ENCODE assay signal across 8 mouse cellular contexts in genomic region chr15:88866934-88867356, GRCm38 (mm10). TPM values are rescaled to one million over a fixed set of nuclear protein-coding genes. Genes with fewer than 3 reads are reported as not detected.
DNase-seq lines count a peak whose midpoint lies in the region; ATAC-seq and TF ChIP-seq lines count a peak whose summit lies in the region.

No protein-coding gene starts in this region.

- DNase-seq in heart, postnatal 4 days, result no peak
- DNase-seq in 3134 (ENCODE audit: extremely low read depth, insufficient read length, low spot score) (peak; percentile 36), ZHBTc4 (ENCODE audit: low read depth, low spot score) (peak; percentile 53)
- no peak for DNase-seq in kidney, postnatal 0 days (ENCODE audit: low spot score)
- no peak for DNase-seq in right cerebral cortex, postnatal 10 days (ENCODE audit: low spot score in 2 of 2)
- DNase-seq in spleen, postnatal 10 days (ENCODE audit: low spot score in 2 of 2), result no peak
- no peak for DNase-seq in layer of hippocampus, adult 9-11 months

- H3K27ac ChIP-seq in heart, embryonic 12.5 days (ENCODE audit: poor library complexity, severe bottlenecking), result peak overlapping the region; percentile 93
- peak overlapping the region; percentile 87 for H3K27ac ChIP-seq in kidney, postnatal 0 days

- peaks cover 48% of the 10 kb centered on the region for H3K4me1 ChIP-seq in heart, embryonic 12.5 days (replicated peaks)
- peaks cover 35% of the 10 kb centered on the region for H3K4me1 ChIP-seq in kidney, postnatal 0 days (replicated peaks; ENCODE audit: insufficient read depth, low read length)

- WGBS in heart, embryonic 12.5 days, result 25% methylated on average over 7 of the region's 7 CpGs
- WGBS in kidney, postnatal 0 days, result 30% methylated on average over 7 of the region's 7 CpGs

- peak overlapping the region; percentile 96 for H3K4me2 ChIP-seq in heart, embryonic 12.5 days
- peak overlapping the region; percentile 91; the same call in 1 of the 2 replicates for H3K4me2 ChIP-seq in kidney, postnatal 0 days (ENCODE audit: low read length)

- no peaks in the 10 kb centered on the region for H3K27me3 ChIP-seq in heart, embryonic 12.5 days (replicated peaks)
- no peaks in the 10 kb centered on the region for H3K27me3 ChIP-seq in kidney, postnatal 0 days (ENCODE audit: insufficient read depth, low read length)

- no peak for TF ChIP-seq CTCF in kidney, postnatal 0 days (IDR thresholded peaks at IDR 0.05; ENCODE audit: low read depth)

- peak overlapping the region; percentile 38; the same call in 1 of the 2 replicates for H3K9ac ChIP-seq in heart, embryonic 12.5 days
- peak overlapping the region; percentile 44; the same call in 1 of the 2 replicates for H3K9ac ChIP-seq in kidney, postnatal 0 days (ENCODE audit: low read depth, low read length)

- no peak overlapping the region for H3K4me3 ChIP-seq in heart, embryonic 12.5 days
- no peak overlapping the region for H3K4me3 ChIP-seq in kidney, postnatal 0 days (replicated peaks; ENCODE audit: low read depth, low read length)

- no peak for ATAC-seq in heart, embryonic 12.5 days (ENCODE audit: insufficient number of reproducible peaks, low FRiP score)
- ATAC-seq in kidney, postnatal 0 days (replicated peaks; ENCODE audit: low FRiP score, low read depth), result no peak

- H3K9me3 ChIP-seq in heart, embryonic 12.5 days (replicated peaks), result no peaks in the 10 kb centered on the region
- H3K9me3 ChIP-seq in kidney, postnatal 0 days (replicated peaks; ENCODE audit: low read length), result no peaks in the 10 kb centered on the region

- peaks cover 30% of the 10 kb centered on the region for H3K36me3 ChIP-seq in heart, embryonic 12.5 days
- H3K36me3 ChIP-seq in kidney, postnatal 0 days (ENCODE audit: insufficient read depth, low read length), result peaks cover 23% of the 10 kb centered on the region

RNA-seq across cellular contexts. Expression of gene Pim3, which starts 5.0 kb away (rescaled TPM):
- 67.5 and 68.1 TPM in 2 replicates for polyA plus RNA-seq in heart, embryonic 12.5 days (2016; fragmentation: Nextera tagmentation; extraction: Ambion mirVana)
- total RNA-seq in heart, postnatal 4 days (2021), result 10 to 100 TPM; 36.8 to 40.2 TPM
- polyA plus RNA-seq in kidney, postnatal 0 days (2015; fragmentation: Nextera tagmentation; extraction: Ambion mirVana), result 83.4 and 88.6 TPM in 2 replicates

RNA-seq across cellular contexts. Expression of gene Creld2, which starts 47.5 kb away (rescaled TPM):
- polyA plus RNA-seq in heart, embryonic 12.5 days (2016; fragmentation: Nextera tagmentation; extraction: Ambion mirVana), result 61.9 and 66.4 TPM in 2 replicates
- total RNA-seq in heart, postnatal 4 days (2021), result 10 to 100 TPM; 20.2 to 25.7 TPM
- 79.0 and 89.8 TPM in 2 replicates for polyA plus RNA-seq in kidney, postnatal 0 days (2015; fragmentation: Nextera tagmentation; extraction: Ambion mirVana)

RNA-seq across cellular contexts. Expression of gene Alg12, which starts 47.8 kb away (rescaled TPM):
- 9.3 and 9.4 TPM in 2 replicates for polyA plus RNA-seq in heart, embryonic 12.5 days (2016; fragmentation: Nextera tagmentation; extraction: Ambion mirVana)
- 1 to 10 TPM; 6.6 to 9.0 TPM for total RNA-seq in heart, postnatal 4 days (2021)
- polyA plus RNA-seq in kidney, postnatal 0 days (2015; fragmentation: Nextera tagmentation; extraction: Ambion mirVana), result 9.8 and 11.2 TPM in 2 replicates

Comparison
In these comparisons a context has a peak if more than half of its experiments do, and no peak if none do; other contexts are left out.
1. DNase-seq: peak in 3134 (single experiment) and ZHBTc4 (single experiment); none in heart, postnatal 4 days (single experiment), kidney, postnatal 0 days (single experiment), right cerebral cortex, postnatal 10 days (0 of 2), spleen, postnatal 10 days (0 of 2) and layer of hippocampus, adult 9-11 months (single experiment).